Mouse (Mus musculus) kidney, adult 2 months (tissue): ENCODE measurements around the gene Thoc5.

Source experiments
- CTCF ChIP-seq: fragments of 200-500 bp; conservative IDR thresholded peaks from 2 replicates; pipeline ENCODE4 v1.5.1; 2011; ENCODE audit warnings: low read depth, mild to moderate bottlenecking, control low read depth, low read length, moderate library complexity, mixed read lengths; ENCODE audit not compliant: insufficient read depth, insufficient read length
- POLR2A ChIP-seq: fragments of 200-500 bp; IDR thresholded peaks from one replicate; pipeline ENCODE4 v1.6.1; 2011; ENCODE audit warnings: low read depth, low read length, control low read depth

DNA sequence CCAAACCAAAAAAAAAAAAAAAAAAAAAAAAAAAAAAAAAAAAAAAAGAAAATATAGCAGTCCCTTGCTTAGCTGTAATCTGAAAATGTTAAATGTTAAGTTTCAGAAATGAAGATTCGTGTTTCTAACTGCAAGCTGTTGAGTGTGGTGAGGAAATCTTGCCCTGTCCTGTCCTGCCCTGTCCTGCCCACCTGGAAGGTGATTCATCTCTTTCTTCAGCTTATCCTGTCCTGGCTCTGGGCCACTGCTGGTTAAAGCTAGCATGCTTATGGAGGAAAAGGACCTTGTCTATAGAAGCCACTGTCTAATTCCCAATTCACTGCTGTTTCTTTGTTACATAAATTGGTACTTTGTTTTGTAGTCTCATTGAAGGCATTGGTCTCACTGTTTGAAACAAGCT lies 34.1 kb upstream of the Thoc5 start:
- TF ChIP-seq CTCF (no peak), POLR2A (no peak)
